10 mouse cellular contexts compared by ENCODE assay signal in the genomic region with DNA sequence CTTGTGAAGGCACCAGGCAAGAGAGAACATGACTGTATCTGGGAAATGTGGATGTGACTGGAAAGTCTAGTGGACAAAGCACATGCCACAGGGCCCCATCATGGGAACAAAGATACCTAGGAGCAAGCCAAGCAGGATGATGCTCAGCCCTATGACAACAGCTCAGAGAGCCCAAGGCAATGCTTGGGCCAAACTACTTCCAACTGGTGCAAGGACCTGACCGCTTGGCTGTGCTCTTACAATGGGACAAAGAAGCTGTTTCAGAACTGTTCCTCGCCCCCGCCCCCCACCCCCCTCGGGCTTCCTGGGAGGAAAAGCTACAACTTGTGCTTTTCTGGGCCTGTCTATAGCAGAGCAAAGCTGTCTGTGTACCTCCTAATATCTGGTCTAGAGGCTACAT. TPM values are rescaled to one million over a fixed set of nuclear protein-coding genes. Genes with fewer than 3 reads are reported as not detected.
DNase-seq lines count a peak whose midpoint lies in the region; ATAC-seq and TF ChIP-seq lines count a peak whose summit lies in the region.
"Had no signal": no experiment of that assay in that cellular context is flagged by ENCODE, and none has a peak within 500 bp of the region (broad histone marks: within the 10 kb centered on the region; RNA-seq: fewer than 3 reads in every experiment).

No protein-coding gene starts in this region.

- H3K36me3 ChIP-seq in kidney, adult 2 months (ENCODE audit: control insufficient read depth, insufficient read depth, low read length): 0 out of 2 replicates have a peak, but pooled peaks cover 1% of the 10 kb centered on the region
- H3K36me3 ChIP-seq in E14TG2a.4 (ENCODE audit: insufficient read depth, low read length) (peaks cover 94% of the 10 kb centered on the region), ES-E14 (ENCODE audit: control insufficient read depth, insufficient read depth, low read length, poor library complexity, severe bottlenecking) (peaks cover 26% of the 10 kb centered on the region)
- no peaks in the 10 kb centered on the region for H3K36me3 ChIP-seq in hindbrain, embryonic 16.5 days (ENCODE audit: control insufficient read depth, insufficient read depth, low read length)

- H3K4me2 ChIP-seq in hindbrain, embryonic 16.5 days (ENCODE audit: low read length): no peak overlapping the region

- H3K9me3 ChIP-seq in E14TG2a.4 (ENCODE audit: low read length) (no peaks in the 10 kb centered on the region), ES-E14 (ENCODE audit: control insufficient read depth, insufficient read depth, low read depth, low read length) (no peaks in the 10 kb centered on the region)
- H3K9me3 ChIP-seq in hindbrain, embryonic 16.5 days (ENCODE audit: control insufficient read depth, low read length): no peaks in the 10 kb centered on the region

- no peaks in the 10 kb centered on the region for H3K27me3 ChIP-seq in kidney, adult 2 months (replicated peaks; ENCODE audit: control insufficient read depth, insufficient read depth, low read length)
- no peaks in the 10 kb centered on the region for H3K27me3 ChIP-seq in E14TG2a.4 (ENCODE audit: insufficient read depth, low read length)
- H3K27me3 ChIP-seq in hindbrain, embryonic 16.5 days (replicated peaks; ENCODE audit: control insufficient read depth, insufficient read depth, low read length): no peaks in the 10 kb centered on the region

- in situ Hi-C loops in ES-E14 (cut with MboI; ENCODE audit: low sequenced_read_pairs in 2 of 2, unreplicated experiment in 2 of 2): no loop called here

- H3K4me1 ChIP-seq in kidney, adult 2 months (ENCODE audit: control insufficient read depth, insufficient read depth, low read length): peaks cover 88% of the 10 kb centered on the region
- H3K4me1 ChIP-seq in E14TG2a.4 (replicated peaks; ENCODE audit: low read depth, low read length) (peaks cover 99% of the 10 kb centered on the region), ES-E14 (ENCODE audit: control insufficient read depth in 2 of 2, insufficient read depth in 2 of 2, low read length in 2 of 2, poor library complexity in 1 of 2) (peaks cover 23 to 57% of the 10 kb centered on the region in 2 experiments)
- H3K4me1 ChIP-seq in hindbrain, embryonic 16.5 days (ENCODE audit: control insufficient read depth, insufficient read depth, low read depth, low read length): peaks cover 4% of the 10 kb centered on the region; the same call in 1 of the 2 replicates

- H3K9ac ChIP-seq in ES-E14 (ENCODE audit: insufficient read depth, low read depth, low read length, poor library complexity, severe bottlenecking): no peak overlapping the region
- H3K9ac ChIP-seq in hindbrain, embryonic 16.5 days (ENCODE audit: low read depth, low read length): no peak overlapping the region

- 49% methylated on average over 4 of the region's 4 CpGs for WGBS in kidney, adult 2 months
- WGBS in hindbrain, embryonic 16.5 days: 50% methylated on average over 4 of the region's 4 CpGs

- 0 out of 2 replicates have a peak, but pooled peaks have one; percentile 19 for TF ChIP-seq CTCF in kidney, adult 2 months (conservative IDR thresholded peaks at IDR 0.05; ENCODE audit: insufficient read depth, insufficient read length, low read depth, low read length)
- no peak for TF ChIP-seq CTCF in E14TG2a.4 (conservative IDR thresholded peaks at IDR 0.05; ENCODE audit: low read length)

- H3K4me3 ChIP-seq in kidney, adult 2 months (ENCODE audit: insufficient read depth, low read depth, low read length): no peak overlapping the region
- H3K4me3 ChIP-seq in E14TG2a.4 (replicated peaks; ENCODE audit: low read length) (peak overlapping the region; percentile 46), ES-E14 (ENCODE audit: insufficient read depth in 1 of 2, low read depth in 1 of 2, low read length in 2 of 2, poor library complexity in 1 of 2, severe bottlenecking in 1 of 2) (no peak overlapping the region)
- no peak overlapping the region for H3K4me3 ChIP-seq in hindbrain, embryonic 16.5 days (ENCODE audit: low read length)

- peak overlapping the region; percentile 57 for H3K27ac ChIP-seq in kidney, adult 2 months (ENCODE audit: insufficient read depth, low read depth, low read length)
- peak overlapping the region; percentile 67; the same call in 1 of the 2 replicates for H3K27ac ChIP-seq in ES-E14 (ENCODE audit: insufficient read depth, low read depth, low read length, poor library complexity, severe bottlenecking)
- 0 out of 2 replicates have a peak overlapping the region, but pooled peaks have one; percentile 14 for H3K27ac ChIP-seq in hindbrain, embryonic 16.5 days (ENCODE audit: low read depth, low read length)

- TF ChIP-seq POLR2A in kidney, adult 2 months (IDR thresholded peaks at IDR 0.05; ENCODE audit: low read depth, low read length): no peak

- peak; percentile 44 for DNase-seq in kidney, adult 2 months
- no peak for DNase-seq in kidney, postnatal 4 days
- no peak for DNase-seq in ES-E14 (ENCODE audit: low read depth, low spot score)
- DNase-seq in right cerebral cortex, postnatal 4 days: no peak
- DNase-seq in left cerebral cortex, adult 8-10 months (ENCODE audit: low spot score in 2 of 2): no peak
- no peak for DNase-seq in gastrocnemius, adult 8-10 months (ENCODE audit: low spot score in 2 of 2)

- ATAC-seq in hindbrain, embryonic 16.5 days: peak; percentile 60

TF ChIP-seq in ES-E14, 5 proteins besides CTCF, POLR2A, EP300 and RAD21:
- TF ChIP-seq ZC3H11A (IDR thresholded peaks at IDR 0.05; ENCODE audit: borderline replicate concordance, low read depth, low read length) (no peak), MAFK (IDR thresholded peaks at IDR 0.05; ENCODE audit: insufficient read depth, low read depth, low read length) (no peak), HCFC1 (IDR thresholded peaks at IDR 0.05; ENCODE audit: borderline replicate concordance, insufficient read depth, low read length) (no peak), ZNF384 (IDR thresholded peaks at IDR 0.05; ENCODE audit: low read depth, low read length) (no peak), CHD2 (IDR thresholded peaks at IDR 0.05; ENCODE audit: low read depth, low read length) (no peak)

RNA-seq across cellular contexts. Expression of gene Actn4, which starts 23.5 kb away (rescaled TPM):
- polyA plus RNA-seq in kidney, adult 2 months (2012; rRNA removed): 340 and 367 TPM in 2 replicates
- 566 and 627 TPM in 2 replicates for total RNA-seq in ES-E14 (2012; rRNA removed)
- polyA plus RNA-seq in hindbrain, embryonic 16.5 days (2015; fragmentation: Nextera tagmentation; extraction: Ambion mirVana): 146 and 172 TPM in 2 replicates
- total RNA-seq in left cerebral cortex, adult 8-10 months (2022): 100 to 1,000 TPM; 161 to 178 (median 177) TPM
- 10 to 100 TPM; 21.3 to 36.9 (median 28.2) TPM for total RNA-seq in gastrocnemius, adult 8-10 months (2022)

RNA-seq across cellular contexts. Expression of gene Eif3k, which starts 43.0 kb away (rescaled TPM):
- 321 and 343 TPM in 2 replicates for polyA plus RNA-seq in kidney, adult 2 months (2012; rRNA removed)
- 474 and 500 TPM in 2 replicates for total RNA-seq in ES-E14 (2012; rRNA removed)
- polyA plus RNA-seq in hindbrain, embryonic 16.5 days (2015; fragmentation: Nextera tagmentation; extraction: Ambion mirVana): 282 and 295 TPM in 2 replicates
- 100 to 1,000 TPM; 197 to 208 (median 204) TPM for total RNA-seq in left cerebral cortex, adult 8-10 months (2022)
- total RNA-seq in gastrocnemius, adult 8-10 months (2022): 100 to 1,000 TPM; 130 to 143 (median 134) TPM

RNA-seq across cellular contexts. Expression of gene Map4k1, which starts 43.2 kb away (rescaled TPM):
- polyA plus RNA-seq in kidney, adult 2 months (2012; rRNA removed): 2.3 and 6.2 TPM in 2 replicates
- total RNA-seq in ES-E14 (2012; rRNA removed): 14.8 and 15.6 TPM in 2 replicates
- polyA plus RNA-seq in hindbrain, embryonic 16.5 days (2015; fragmentation: Nextera tagmentation; extraction: Ambion mirVana): 10.7 and 13.8 TPM in 2 replicates
- total RNA-seq in left cerebral cortex, adult 8-10 months (2022): 1 to 10 TPM in 3 of 4 experiments, under 1 TPM in 1; 0.99 to 3.7 (median 2.1) TPM
- under 1 TPM; 0.22 to 0.82 (median 0.41) TPM for total RNA-seq in gastrocnemius, adult 8-10 months (2022)

RNA-seq across cellular contexts. Expression of gene Capn12, which starts 57.4 kb away (rescaled TPM):
- polyA plus RNA-seq in kidney, adult 2 months (2012; rRNA removed): 0.11 and 0.24 TPM in 2 replicates
- 2.0 and 2.1 TPM in 2 replicates for total RNA-seq in ES-E14 (2012; rRNA removed)
- 0.54 and 0.70 TPM in 2 replicates for polyA plus RNA-seq in hindbrain, embryonic 16.5 days (2015; fragmentation: Nextera tagmentation; extraction: Ambion mirVana)
- total RNA-seq in left cerebral cortex, adult 8-10 months (2022): 1 to 10 TPM in 3 of 4 experiments, under 1 TPM in 1; 0.41 to 2.3 (median 1.3) TPM
- under 1 TPM in 1 of 4 experiments, not detected in 3; 0.11 TPM for total RNA-seq in gastrocnemius, adult 8-10 months (2022)
- total RNA-seq: hematopoietic stem cell, adult 5-6 weeks; monocyte, adult 5-6 weeks had no signal

Comparison
In these comparisons a context has a peak if more than half of its experiments do, and no peak if none do; other contexts are left out.
1. H3K27ac ChIP-seq: peak in every context shown above with its lines; median percentile 67 in ES-E14; 57 in kidney, adult 2 months; 14 in hindbrain, embryonic 16.5 days.
2. RNA of gene Actn4, which starts 23.5 kb away (total RNA-seq): 566 to 627 TPM in ES-E14 and 161 to 178 TPM in left cerebral cortex, adult 8-10 months; 21.3 to 36.9 TPM in gastrocnemius, adult 8-10 months; every median in the first group is over 4 times any median in the second.